Mouse (Mus musculus) midbrain, embryonic 14.5 days (tissue): Measurements from ENCODE around the gene Fam163a. TPM values are rescaled to one million over a fixed set of nuclear protein-coding genes. Genes with fewer than 3 reads are reported as not detected.
"Not testable (repeated sequence)": the region's sequence is repeated elsewhere in the genome, so short reads cannot be mapped to it uniquely, and the experiment has no call there.

Experiments used
- ATAC-seq: fragments of 200-750 bp; cut with Nextera tagmentation; 2 replicates; pipeline ENCODE4 v1.8.0; 2017; ENCODE audit warnings: moderate number of reproducible peaks, moderate library complexity; ENCODE audit not compliant: low FRiP score, low TSS enrichment
- DNase-seq: peaks from one replicate; pipeline ENCODE4 v3.0.0-alpha.2; 2015
- H3K27ac ChIP-seq: fragments of 300-500 bp; sonication (generic); replicated peaks from 2 replicates; pipeline ENCODE4 v1.5.1; 2014; ENCODE audit warnings: mild to moderate bottlenecking, low read depth, low read length, moderate library complexity
- H3K27me3 ChIP-seq: fragments of 300-500 bp; sonication (generic); 2 replicates; pipeline ENCODE4 v1.6.1; 2014; ENCODE audit warnings: low read length, control low read depth, mixed read lengths; ENCODE audit not compliant: control insufficient read depth, insufficient read depth
- H3K36me3 ChIP-seq: fragments of 300-500 bp; sonication (generic); 2 replicates; pipeline ENCODE4 v1.6.1; 2014; ENCODE audit warnings: low read length, control low read depth; ENCODE audit not compliant: control insufficient read depth, insufficient read depth
- H3K4me1 ChIP-seq: fragments of 300-500 bp; sonication (generic); 2 replicates; pipeline ENCODE4 v1.6.1; 2014; ENCODE audit warnings: mild to moderate bottlenecking, antibody characterized with exemption, low read length, control low read depth; ENCODE audit not compliant: control insufficient read depth, insufficient read depth
- H3K4me2 ChIP-seq: fragments of 300-500 bp; sonication (generic); 2 replicates; pipeline ENCODE4 v1.6.1; 2014; ENCODE audit warnings: mild to moderate bottlenecking, low read length, moderate library complexity
- H3K4me3 ChIP-seq: fragments of 300-500 bp; sonication (generic); replicated peaks from 2 replicates; pipeline ENCODE4 v1.5.1; 2014; ENCODE audit warnings: low read depth, low read length
- H3K9ac ChIP-seq: fragments of 300-500 bp; sonication (generic); replicated peaks from 2 replicates; pipeline ENCODE4 v1.6.1; 2014; ENCODE audit warnings: mild to moderate bottlenecking, low read length, moderate library complexity
- H3K9me3 ChIP-seq: fragments of 300-500 bp; sonication (generic); 2 replicates; pipeline ENCODE4 v1.6.1; 2016; ENCODE audit warnings: low read length, control low read depth, mixed read lengths; ENCODE audit not compliant: control insufficient read depth
- WGBS: fragments of 180-500 bp; shearing (Covaris S2); extraction: QIAGEN DNeasy Blood & Tissue Kit; methylation state at CpG from one replicate; pipeline ENCODE4 v1.1.7; 2014; 5-methylcytosine and 5-hydroxymethylcytosine counted together
- polyA plus RNA-seq: library from polyadenylated mRNA; unstranded; fragments of >200 nt; fragmentation: Nextera tagmentation; extraction: Ambion mirVana; gene quantifications from 2 replicates; pipeline ENCODE4 v1.2.1, GENCODE M21; 2014

Gene Fam163a
- polyA plus RNA-seq: 4.7 and 7.4 TPM in 2 replicates

- Histone ChIP-seq H3K27ac (peak within 1 kb of the TSS; percentile 61), H3K9ac (peak within 1 kb of the TSS; percentile 68), H3K4me2 (peak within 1 kb of the TSS; percentile 90), H3K36me3 (no peaks in the 10 kb centered on the region), H3K4me1 (peaks cover 25% of the 10 kb centered on the region), H3K9me3 (no peaks in the 10 kb centered on the region), H3K27me3 (peaks cover 14% of the 10 kb centered on the region), H3K4me3 (peak within 1 kb of the TSS; percentile 49)
- ATAC-seq (peak; percentile 64), DNase-seq (peak; percentile 81)
- under 1% methylated on average over 44 of the region's 44 CpGs for WGBS
These were observed at the start of gene Fam163a for GRCm38 (mm10) chr1:156204656-156205131. Gene Fam163a (minus strand): TSS chr1:156205026.

DNA sequence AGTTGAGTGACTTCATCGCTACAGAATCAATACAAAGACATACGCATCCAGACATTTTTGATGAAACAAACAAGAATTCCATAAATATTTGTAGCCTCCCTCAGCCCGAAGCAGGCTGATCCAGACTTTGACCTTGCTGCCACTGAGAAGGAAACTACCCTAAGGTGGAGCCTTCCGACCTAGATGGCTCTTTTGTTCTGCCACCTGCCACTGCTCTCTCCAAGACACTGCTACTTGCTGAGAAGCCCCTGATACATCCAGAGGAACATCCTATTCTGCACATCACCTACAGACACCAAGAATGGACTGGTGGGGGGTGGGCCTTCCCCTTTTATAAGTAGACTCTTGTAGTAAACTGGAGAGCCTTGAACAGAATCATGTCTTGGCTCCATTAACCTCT lies 46.3 kb upstream of the Fam163a start:
- H3K36me3 ChIP-seq, ATAC-seq: not testable (repeated sequence)
- 90% methylated on average over 4 of the region's 4 CpGs for WGBS

DNA sequence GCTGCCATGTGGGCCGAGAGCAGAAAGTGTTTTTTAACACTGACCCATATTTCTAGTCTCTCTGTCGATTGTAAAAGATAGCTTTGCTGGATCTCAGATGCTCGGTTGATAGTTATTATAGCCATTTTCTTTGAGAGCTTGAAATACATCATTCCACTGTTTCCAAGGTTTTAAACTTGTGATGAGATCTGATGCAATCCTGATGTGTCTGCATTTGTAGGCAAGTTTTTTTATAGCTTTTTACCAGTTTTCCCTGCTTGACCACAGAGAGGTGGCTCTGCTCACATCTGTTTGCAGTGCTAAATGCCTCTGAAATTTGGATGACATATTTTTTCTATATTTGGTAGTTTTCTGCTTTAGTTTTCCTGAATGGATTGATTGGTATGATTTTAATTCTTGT lies 43.1 kb upstream of the Fam163a start:
- no peaks in the 10 kb centered on the region for H3K4me1 ChIP-seq
- H3K27ac ChIP-seq: no peak overlapping the region
- ATAC-seq: no peak
- H3K9me3 ChIP-seq: no peaks in the 10 kb centered on the region
- 86% methylated on average over 3 of the region's 3 CpGs for WGBS
- H3K4me3 ChIP-seq: no peak overlapping the region
- H3K27me3 ChIP-seq: no peaks in the 10 kb centered on the region
- no peak for DNase-seq
- no peak overlapping the region for H3K9ac ChIP-seq
- no peaks in the 10 kb centered on the region for H3K36me3 ChIP-seq
- H3K4me2 ChIP-seq: no peak overlapping the region

More for the DNA sequence above, 46.3 kb upstream of the Fam163a start:
- not testable (repeated sequence) for H3K9me3 ChIP-seq, H3K9ac ChIP-seq, H3K4me2 ChIP-seq, H3K4me1 ChIP-seq, DNase-seq, H3K27me3 ChIP-seq, H3K4me3 ChIP-seq, H3K27ac ChIP-seq

DNA sequence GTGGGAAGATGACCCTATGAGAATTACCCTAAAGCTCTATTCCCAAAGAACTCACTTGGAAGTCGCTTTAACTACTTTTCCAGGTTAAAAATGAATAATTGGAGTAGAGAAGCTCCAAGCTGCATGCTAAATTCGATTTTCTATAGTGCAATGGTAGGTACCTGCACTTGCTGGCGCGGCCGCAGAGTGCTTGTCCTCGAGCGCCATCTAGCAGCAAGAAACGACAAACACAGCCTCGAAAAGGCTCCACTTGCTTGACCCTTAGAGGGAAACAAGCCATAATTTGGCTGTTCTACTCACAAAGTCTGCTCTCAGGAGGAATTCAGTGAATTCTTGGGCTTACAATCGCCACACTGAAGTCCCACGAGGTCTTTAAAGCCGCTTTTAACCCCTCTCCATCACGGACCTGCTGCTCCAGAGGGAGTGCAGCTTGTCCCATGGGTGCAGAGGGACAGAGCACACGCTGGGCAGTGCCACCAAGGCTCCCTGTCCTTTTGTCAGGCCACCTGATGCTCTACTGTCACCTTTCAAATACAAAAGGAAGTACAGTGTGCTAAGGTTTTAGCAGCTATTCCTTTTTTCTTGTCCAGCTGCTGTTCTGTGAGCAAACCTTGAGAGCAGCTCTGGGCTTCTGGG lies 37.0 kb upstream of the Fam163a start:
- H3K9ac ChIP-seq: no peak overlapping the region
- H3K4me2 ChIP-seq: no peak overlapping the region
- no peaks in the 10 kb centered on the region for H3K27me3 ChIP-seq
- H3K36me3 ChIP-seq: no peaks in the 10 kb centered on the region
- no peaks in the 10 kb centered on the region for H3K9me3 ChIP-seq
- H3K27ac ChIP-seq: no peak overlapping the region
- H3K4me3 ChIP-seq: no peak overlapping the region
- H3K4me1 ChIP-seq: no peaks in the 10 kb centered on the region
- peak; percentile 90 for DNase-seq
- no peak for ATAC-seq
- 8% methylated on average over 14 of the region's 14 CpGs for WGBS

DNA sequence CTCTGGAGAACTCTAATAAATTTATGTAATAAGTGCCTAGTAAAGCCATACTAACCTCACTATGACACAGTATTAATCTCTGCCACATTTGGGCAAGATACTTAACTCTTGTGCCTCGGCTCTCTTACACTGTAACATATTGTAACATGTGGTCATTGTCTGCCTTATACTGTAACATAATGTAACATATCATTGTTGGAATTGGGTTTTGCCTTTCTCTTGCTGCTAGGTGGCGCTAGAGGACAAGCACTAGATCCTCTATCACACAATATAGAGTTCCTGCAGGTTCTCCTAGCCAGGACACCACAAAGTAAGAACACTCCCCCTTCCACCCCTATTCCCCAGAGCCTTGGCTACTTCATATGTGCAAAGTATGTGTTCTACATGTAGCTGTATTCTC lies 36.2 kb upstream of the Fam163a start:
- no peaks in the 10 kb centered on the region for H3K4me1 ChIP-seq
- ATAC-seq (no peak; the same call in 1 of the 2 replicates), DNase-seq (peak; percentile 77)
- no peak overlapping the region for H3K4me2 ChIP-seq
- H3K9me3 ChIP-seq: no peaks in the 10 kb centered on the region
- H3K9ac ChIP-seq: no peak overlapping the region
- no peak overlapping the region for H3K27ac ChIP-seq
- H3K27me3 ChIP-seq: no peaks in the 10 kb centered on the region
- no peak overlapping the region for H3K4me3 ChIP-seq
- whole genome bisulfite sequencing: 37% methylated on average over 2 of the region's 2 CpGs
- no peaks in the 10 kb centered on the region for H3K36me3 ChIP-seq

- Histone ChIP-seq H3K4me2 (no peak overlapping the region), H3K27ac (no peak overlapping the region), H3K4me3 (no peak overlapping the region), H3K36me3 (no peaks in the 10 kb centered on the region), H3K4me1 (peaks cover 10% of the 10 kb centered on the region; the same call in 1 of the 2 replicates), H3K9me3 (no peaks in the 10 kb centered on the region), H3K27me3 (no peaks in the 10 kb centered on the region), H3K9ac (no peak overlapping the region)
- WGBS: 88% methylated on average over 6 of the region's 6 CpGs
- ATAC-seq: no peak
- no peak for DNase-seq
These were observed 26.3 kb upstream of the Fam163a start for GRCm38 (mm10) chr1:156231122-156231521.

- no peak; the same call in 1 of the 2 replicates for ATAC-seq
- DNase-seq: peak; percentile 68
- Histone ChIP-seq H3K4me1 (peaks cover 10% of the 10 kb centered on the region; the same call in 1 of the 2 replicates), H3K4me2 (no peak overlapping the region), H3K36me3 (no peaks in the 10 kb centered on the region), H3K9me3 (no peaks in the 10 kb centered on the region), H3K27ac (peak overlapping the region; percentile 26; the same call in 1 of the 2 replicates), H3K4me3 (no peak overlapping the region), H3K27me3 (no peaks in the 10 kb centered on the region), H3K9ac (no peak overlapping the region)
- WGBS: 41% methylated on average over 9 of the region's 9 CpGs
These were observed 25.7 kb upstream of the Fam163a start for GRCm38 (mm10) chr1:156230339-156231089.

GRCm38 (mm10) chr1:156229448-156229847 lies 24.6 kb upstream of the Fam163a start:
- no peaks in the 10 kb centered on the region for H3K27me3 ChIP-seq
- 32% methylated on average over 7 of the region's 7 CpGs for WGBS
- H3K27ac ChIP-seq: no peak overlapping the region
- no peaks in the 10 kb centered on the region for H3K9me3 ChIP-seq
- H3K4me2 ChIP-seq: no peak overlapping the region
- H3K36me3 ChIP-seq: no peaks in the 10 kb centered on the region
- H3K4me1 ChIP-seq: peaks cover 10% of the 10 kb centered on the region; the same call in 1 of the 2 replicates
- H3K4me3 ChIP-seq: no peak overlapping the region
- H3K9ac ChIP-seq: no peak overlapping the region
- no peak for ATAC-seq
- peak; percentile 80 for DNase-seq
